Mouse (Mus musculus) B cell, adult 67 days (primary cell): ENCODE data around the gene Gm13723. TPM values are rescaled to one million over a fixed set of nuclear protein-coding genes. Genes with fewer than 3 reads are reported as not detected.

Experiments used
- total RNA-seq, 2 experiments: library from RNA; stranded (reverse); gene quantifications; 4 replicates each; pipeline ENCODE4 v1.2.4; 2023

Gene Gm13723
- total RNA-seq, result not detected

DNA sequence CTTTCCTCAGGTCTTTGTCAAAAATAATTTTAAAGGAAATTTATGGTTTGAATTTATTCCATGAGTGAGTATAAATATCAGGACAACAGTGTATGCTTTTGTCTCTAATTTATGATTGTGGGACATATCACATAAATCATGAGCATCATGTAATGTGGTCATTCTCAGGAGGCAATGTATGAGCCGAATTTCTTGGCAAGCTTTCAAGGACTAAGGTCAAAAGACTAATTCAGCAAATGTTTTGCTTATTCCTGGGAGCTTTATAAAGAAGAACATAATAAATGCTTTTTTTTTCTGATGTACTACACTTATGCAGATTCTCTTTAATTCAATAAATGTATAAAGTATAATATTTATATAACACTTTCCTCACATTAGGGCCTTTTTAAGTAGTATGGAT is at the start of gene Gm13723:
Gene Gm13723 (minus strand): TSS at position 101 of the 400 bp plus-strand sequence.

GRCm38 (mm10) chr2:86892116-86892515 is 17.5 kb upstream of the Gm13723 start, which contains the start of gene Olfr1097:
Olfr1097 (minus strand) TSS chr2:86892216.

DNA sequence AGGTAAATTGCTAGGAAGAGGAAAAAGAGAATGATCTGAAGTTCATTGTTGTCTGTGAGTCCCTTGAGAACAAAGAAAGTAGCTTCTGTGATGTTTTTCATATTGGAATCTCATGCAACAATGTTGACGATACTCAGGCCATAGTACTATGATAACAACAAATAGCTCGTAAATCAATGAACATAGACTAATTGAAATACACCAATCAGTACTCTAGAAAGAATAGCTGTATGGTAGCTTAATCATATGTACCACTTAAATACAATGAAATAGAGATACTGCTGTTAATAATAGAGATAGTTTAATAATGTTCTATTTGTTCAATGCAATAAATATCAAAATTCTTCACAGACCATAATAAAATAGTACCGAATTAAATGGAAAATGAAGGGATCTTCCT is 23.0 kb downstream of the Gm13723 start, which contains the start of gene Olfr1095:
Gene Olfr1095 (minus strand): TSS at position 101 of the 400 bp plus-strand sequence.

DNA sequence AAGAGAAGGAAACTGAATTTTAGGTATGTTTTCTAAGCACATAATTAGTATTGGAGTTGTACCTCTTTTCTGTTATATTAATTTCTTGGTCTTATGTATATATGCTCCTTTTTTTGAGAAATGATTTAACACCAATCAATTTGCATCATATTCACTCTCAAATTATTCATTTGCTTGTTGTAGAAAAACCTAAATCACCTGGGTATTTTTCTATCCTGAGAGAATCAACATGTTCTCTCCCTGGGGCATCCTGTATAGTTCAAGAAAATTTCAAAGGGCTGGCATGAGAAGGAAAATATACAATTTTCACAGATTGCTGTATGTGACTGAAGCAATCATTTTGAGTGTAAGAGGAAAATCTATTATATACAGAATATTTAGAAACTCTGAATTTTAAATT is 50.2 kb downstream of the Gm13723 start, which contains the start of gene Olfr1094:
Gene Olfr1094 (plus strand): TSS at position 301 of the 400 bp plus-strand sequence.

Other genes starting within 250 kb of the Gm13723 start
- gene Olfr1084, start 235.1 kb downstream of the Gm13723 start, total RNA-seq, result not detected
- not detected for gene Olfr1085, start 212.8 kb downstream of the Gm13723 start, total RNA-seq
- gene Olfr1086, start 194.7 kb downstream of the Gm13723 start, total RNA-seq, result not detected
- not detected for gene Olfr1087, start 176.4 kb downstream of the Gm13723 start, total RNA-seq
- not detected for gene Olfr1089, start 141.1 kb downstream of the Gm13723 start, total RNA-seq
- gene Olfr1090, start 115.8 kb downstream of the Gm13723 start, total RNA-seq, result not detected
- gene Olfr1093, start 92.3 kb downstream of the Gm13723 start, total RNA-seq, result not detected
- not detected for gene Olfr141, start 64.8 kb downstream of the Gm13723 start, total RNA-seq
- not detected for gene Olfr1094, start 50.1 kb downstream of the Gm13723 start, total RNA-seq
- not detected for gene Olfr1095, start 23.1 kb downstream of the Gm13723 start, total RNA-seq
- gene Olfr1097, start 17.4 kb upstream of the Gm13723 start, total RNA-seq, result not detected
- not detected for gene Olfr1098, start 49.7 kb upstream of the Gm13723 start, total RNA-seq
- not detected for gene Olfr1099, start 85.9 kb upstream of the Gm13723 start, total RNA-seq
- gene Olfr1100, start 105.2 kb upstream of the Gm13723 start, total RNA-seq, result not detected
- not detected for gene Olfr1101, start 116.4 kb upstream of the Gm13723 start, total RNA-seq
- gene Olfr1102, start 123.6 kb upstream of the Gm13723 start, total RNA-seq, result not detected
- gene Olfr1104, start 152.3 kb upstream of the Gm13723 start, total RNA-seq, result not detected
- not detected for gene Olfr1105, start 161.7 kb upstream of the Gm13723 start, total RNA-seq
- gene Olfr1106, start 177.5 kb upstream of the Gm13723 start, total RNA-seq, result not detected
- gene Olfr1107, start 201.0 kb upstream of the Gm13723 start, total RNA-seq, result not detected
- not detected for gene Olfr1109, start 221.2 kb upstream of the Gm13723 start, total RNA-seq
- gene Olfr259, start 239.8 kb upstream of the Gm13723 start, total RNA-seq, result not detected